Mouse (Mus musculus): ENCODE data around the gene Olfr704. TPM values are rescaled to one million over a fixed set of nuclear protein-coding genes. Genes with fewer than 3 reads are reported as not detected.

Olfr704 gene
- polyA plus RNA-seq (2012; fragmentation: generic; extraction: Trizol): not detected

GRCm38 (mm10) chr7:106862885-106863284, at the start of gene Olfr704:
Gene Olfr704, plus strand, starts transcription at chr7:106863185.

GRCm38 (mm10) chr7:106813829-106814228, 49.2 kb upstream of the Olfr704 start, which contains the start of gene Olfr701:
Gene Olfr701, plus strand, starts transcription at chr7:106814129.

GRCm38 (mm10) chr7:106833793-106834192, 29.2 kb upstream of the Olfr704 start, which contains the start of gene Olfr702:
Gene Olfr702, minus strand, starts transcription at chr7:106833893.

GRCm38 (mm10) chr7:106843060-106843459, 19.9 kb upstream of the Olfr704 start, which contains the start of gene Olfr703:
Gene Olfr703, plus strand, starts transcription at chr7:106843360.

GRCm38 (mm10) chr7:106876791-106877190, 13.8 kb downstream of the Olfr704 start, which contains the start of gene Olfr705:
Gene Olfr705, minus strand, starts transcription at chr7:106876891.

GRCm38 (mm10) chr7:106888062-106888461, 25.1 kb downstream of the Olfr704 start, which contains the start of gene Olfr706:
Gene Olfr706, minus strand, starts transcription at chr7:106888162.

GRCm38 (mm10) chr7:106901141-106901540, 38.2 kb downstream of the Olfr704 start, which contains the start of gene Olfr707:
Gene Olfr707, minus strand, starts transcription at chr7:106901241.

GRCm38 (mm10) chr7:106907676-106908075, 44.7 kb downstream of the Olfr704 start, which contains the start of gene Olfr1532-ps1:
Gene Olfr1532-ps1, plus strand, starts transcription at chr7:106908001.

Other genes starting within 250 kb of the Olfr704 start
- not detected for gene Olfr693, start 182.6 kb upstream of the Olfr704 start, polyA plus RNA-seq (2012; fragmentation: generic; extraction: Trizol)
- not detected for gene Olfr694, start 171.4 kb upstream of the Olfr704 start, polyA plus RNA-seq (2012; fragmentation: generic; extraction: Trizol)
- gene Olfr695, start 146.8 kb upstream of the Olfr704 start, polyA plus RNA-seq (2012; fragmentation: generic; extraction: Trizol): not detected
- gene Olfr697, start 120.7 kb upstream of the Olfr704 start, polyA plus RNA-seq (2012; fragmentation: generic; extraction: Trizol): not detected
- not detected for gene Olfr698, start 107.8 kb upstream of the Olfr704 start, polyA plus RNA-seq (2012; fragmentation: generic; extraction: Trizol)
- not detected for gene Olfr699, start 70.0 kb upstream of the Olfr704 start, polyA plus RNA-seq (2012; fragmentation: generic; extraction: Trizol)
- not detected for gene Olfr700, start 54.4 kb upstream of the Olfr704 start, polyA plus RNA-seq (2012; fragmentation: generic; extraction: Trizol)
- not detected for gene Olfr701, start 49.1 kb upstream of the Olfr704 start, polyA plus RNA-seq (2012; fragmentation: generic; extraction: Trizol)
- gene Olfr702, start 29.3 kb upstream of the Olfr704 start, polyA plus RNA-seq (2012; fragmentation: generic; extraction: Trizol): not detected
- not detected for gene Olfr703, start 19.8 kb upstream of the Olfr704 start, polyA plus RNA-seq (2012; fragmentation: generic; extraction: Trizol)
- not detected for gene Olfr705, start 13.7 kb downstream of the Olfr704 start, polyA plus RNA-seq (2012; fragmentation: generic; extraction: Trizol)
- gene Olfr706, start 25.0 kb downstream of the Olfr704 start, polyA plus RNA-seq (2012; fragmentation: generic; extraction: Trizol): not detected
- not detected for gene Olfr707, start 38.1 kb downstream of the Olfr704 start, polyA plus RNA-seq (2012; fragmentation: generic; extraction: Trizol)
- not detected for gene Olfr1532-ps1, start 44.8 kb downstream of the Olfr704 start, polyA plus RNA-seq (2012; fragmentation: generic; extraction: Trizol)
- gene Olfr709-ps1, start 69.0 kb downstream of the Olfr704 start, polyA plus RNA-seq (2012; fragmentation: generic; extraction: Trizol): not detected
- not detected for gene Olfr710, start 85.1 kb downstream of the Olfr704 start, polyA plus RNA-seq (2012; fragmentation: generic; extraction: Trizol)
- not detected for gene Olfr6, start 100.8 kb downstream of the Olfr704 start, polyA plus RNA-seq (2012; fragmentation: generic; extraction: Trizol)
- gene Olfr711, start 112.3 kb downstream of the Olfr704 start, polyA plus RNA-seq (2012; fragmentation: generic; extraction: Trizol): not detected
- not detected for gene Olfr2, start 142.9 kb downstream of the Olfr704 start, polyA plus RNA-seq (2012; fragmentation: generic; extraction: Trizol)
- not detected for gene Olfr713, start 168.0 kb downstream of the Olfr704 start, polyA plus RNA-seq (2012; fragmentation: generic; extraction: Trizol)
- not detected for gene Olfr714, start 207.8 kb downstream of the Olfr704 start, polyA plus RNA-seq (2012; fragmentation: generic; extraction: Trizol)
- gene Olfr17, start 230.0 kb downstream of the Olfr704 start, polyA plus RNA-seq (2012; fragmentation: generic; extraction: Trizol): not detected
- not detected for gene Olfr715b, start 247.2 kb downstream of the Olfr704 start, polyA plus RNA-seq (2012; fragmentation: generic; extraction: Trizol)